Mouse (Mus musculus) T-helper 17 cell (primary cell): ENCODE measurements around the gene Tspo.

ENCODE experiments used
- in situ Hi-C, 2 experiments: fragments of 300-600 bp; cut with MboI, MseI; formaldehyde crosslinking; loops; 1 replicate in 1 of 2; 2 replicates in 1 of 2; pipeline ENCODE4 v1.15.1; 2025; ENCODE audit warnings: high pct_unique_total_duplicates in 2 of 2

The Tspo gene

GRCm38 (mm10) chr15:83541647-83542287 lies 21.6 kb upstream of the Tspo start:
- in situ Hi-C loops, result no loop called here

- in situ Hi-C loops, result no loop called here
Measured at GRCm38 (mm10) chr15:83546029-83546428, 17.4 kb upstream of the Tspo start.

GRCm38 (mm10) chr15:83547144-83547543 lies 16.2 kb upstream of the Tspo start:
- in situ Hi-C loops, result no loop called here

GRCm38 (mm10) chr15:83550137-83550536 lies 13.3 kb upstream of the Tspo start:
- in situ Hi-C loops, result no loop called here

GRCm38 (mm10) chr15:83553831-83554230 lies 9.6 kb upstream of the Tspo start:
- in situ Hi-C loops, result no loop called here

GRCm38 (mm10) chr15:83555161-83555974 lies 8.0 kb upstream of the Tspo start:
- in situ Hi-C loops, result loop anchor here in 1 of 2 experiments (5.0 kb wide), 1 partner anchor 37 kb away; no protein-coding TSS in a partner anchor

GRCm38 (mm10) chr15:83560941-83561477 lies 2.4 kb upstream of the Tspo start:
- in situ Hi-C loops, result no loop called here

- in situ Hi-C loops, result no loop called here
Measured at GRCm38 (mm10) chr15:83562626-83563270, 644 bp upstream of the Tspo start.

GRCm38 (mm10) chr15:83563857-83564651 lies 662 bp downstream of the Tspo start:
- in situ Hi-C loops, result no loop called here

GRCm38 (mm10) chr15:83565434-83565833 lies 2.0 kb downstream of the Tspo start:
- in situ Hi-C loops, result loop anchor here (5.0 kb wide), 2 partner anchors 93 to 1772 kb away; partner anchors contain the start of gene Atxn10 (in 1 of the 2)

- in situ Hi-C loops, result loop anchor here (5.0 kb wide), 2 partner anchors 94 to 1771 kb away; partner anchors contain the start of gene Atxn10 (in 1 of the 2)
Measured at GRCm38 (mm10) chr15:83566006-83566405, 2.6 kb downstream of the Tspo start.

- in situ Hi-C loops, result loop anchor here (5.0 kb wide), 2 partner anchors 95 to 1770 kb away; partner anchors contain the start of gene Atxn10 (in 1 of the 2)
Measured at GRCm38 (mm10) chr15:83567728-83568127, 4.3 kb downstream of the Tspo start.

GRCm38 (mm10) chr15:83568544-83568943 lies 5.2 kb downstream of the Tspo start:
- in situ Hi-C loops, result loop anchor here (5.0 kb wide), 2 partner anchors 96 to 1769 kb away; partner anchors contain the start of gene Atxn10 (in 1 of the 2)

- in situ Hi-C loops, result loop anchor here (5.0 kb wide), 2 partner anchors 97 to 1768 kb away; partner anchors contain the start of gene Atxn10 (in 1 of the 2)
Measured at GRCm38 (mm10) chr15:83569682-83570081, 6.3 kb downstream of the Tspo start.

- in situ Hi-C loops, result no loop called here
Measured at GRCm38 (mm10) chr15:83570641-83571040, 7.2 kb downstream of the Tspo start.

GRCm38 (mm10) chr15:83571636-83572035 lies 8.2 kb downstream of the Tspo start:
- in situ Hi-C loops, result no loop called here

- in situ Hi-C loops, result no loop called here
Measured at GRCm38 (mm10) chr15:83572132-83572531, 8.7 kb downstream of the Tspo start.

GRCm38 (mm10) chr15:83573606-83574005 lies 10.2 kb downstream of the Tspo start:
- in situ Hi-C loops, result no loop called here

GRCm38 (mm10) chr15:83574731-83575351 lies 11.4 kb downstream of the Tspo start:
- in situ Hi-C loops, result no loop called here

GRCm38 (mm10) chr15:83575543-83575942 lies 12.2 kb downstream of the Tspo start:
- in situ Hi-C loops, result no loop called here
